Mouse (Mus musculus): Measurements from ENCODE around the gene Unc13a.

DNA sequence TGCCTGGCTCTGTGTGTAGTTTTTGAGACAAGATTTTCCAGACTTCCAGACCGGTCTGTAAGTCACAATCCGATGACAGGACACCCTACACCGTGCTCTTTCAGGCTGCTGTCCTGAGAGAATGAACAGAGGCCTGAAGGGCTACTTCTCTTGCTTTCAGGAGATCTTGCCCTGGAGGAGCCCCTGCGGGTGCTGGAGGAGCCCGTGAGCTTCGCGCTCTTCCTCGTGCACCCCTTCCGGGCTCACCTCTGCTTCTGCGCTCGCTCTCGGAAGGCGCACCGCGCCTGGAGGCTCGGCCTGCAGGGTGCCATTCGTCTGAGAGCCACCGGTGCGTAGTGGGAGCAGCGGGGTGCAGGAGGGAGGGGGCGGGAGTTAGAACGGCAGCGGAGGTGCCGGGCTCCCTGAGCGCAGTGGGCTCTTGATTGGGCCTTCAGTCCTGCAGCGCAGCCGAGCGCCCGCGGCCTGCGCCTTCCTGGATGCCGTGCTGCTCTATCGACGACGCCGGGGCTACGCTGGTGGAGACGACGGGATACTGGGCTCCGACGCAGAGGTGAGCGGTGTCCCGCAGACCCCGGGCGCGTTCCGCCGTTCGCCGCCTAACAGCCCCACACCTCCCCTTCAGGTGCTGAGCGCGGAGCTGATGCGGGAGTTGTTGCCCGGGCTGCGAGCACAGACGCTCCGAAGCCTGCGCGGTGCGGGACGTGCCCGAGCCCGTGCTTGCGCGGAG, 69.5 kb downstream of the Unc13a start:
- no peak for TF ChIP-seq CTCF (IDR thresholded peaks at IDR 0.05; ENCODE audit: low read depth, low read length)
- no peak for TF ChIP-seq POLR2AphosphoS5 (IDR thresholded peaks at IDR 0.05; ENCODE audit: insufficient replicate concordance, low read depth, low read length)
